Mouse (Mus musculus) embryonic fibroblast, embryonic 13.5 days (primary cell): ENCODE data around the gene Gm21882.
"Not testable (repeated sequence)": the region's sequence is repeated elsewhere in the genome, so short reads cannot be mapped to it uniquely, and the experiment has no call there.

Experiments used
- CTCF ChIP-seq: IDR thresholded peaks from 2 replicates; pipeline ENCODE4 v1.5.1; 2011; ENCODE audit warnings: mild to moderate bottlenecking, control low read depth, low read length, moderate library complexity, borderline replicate concordance; ENCODE audit not compliant: insufficient read depth
- POLR2A ChIP-seq: IDR thresholded peaks from 2 replicates; pipeline ENCODE4 v1.6.1; 2011; ENCODE audit warnings: low read depth, mild to moderate bottlenecking, control low read depth, low read length, moderate library complexity

- TF ChIP-seq CTCF, POLR2A: not testable (repeated sequence)
These were observed at the start of gene Gm21882 for GRCm38 (mm10) chrY:40381423-40381822.
